Mouse (Mus musculus) myocyte (in vitro differentiated cells): ENCODE results near the gene Pmp22. TPM values are rescaled to one million over a fixed set of nuclear protein-coding genes. Genes with fewer than 3 reads are reported as not detected.

ENCODE experiments used
- H3K27me3 ChIP-seq: one replicate; pipeline ENCODE4 v1.6.1; 2011; ENCODE audit not compliant: control insufficient read depth, insufficient read depth, insufficient read length
- H3K36me3 ChIP-seq: one replicate; pipeline ENCODE4 v1.6.1; 2011; ENCODE audit not compliant: control insufficient read depth, insufficient read depth
- H3K4me2 ChIP-seq: one replicate; pipeline ENCODE4 v1.6.1; 2011; ENCODE audit warnings: low read depth, control low read depth
- H3K4me3 ChIP-seq: one replicate; pipeline ENCODE4 v1.5.1; 2011; ENCODE audit warnings: mild to moderate bottlenecking, control low read depth, moderate library complexity
- H3K79me2 ChIP-seq: one replicate; pipeline ENCODE4 v1.6.1; 2011; ENCODE audit not compliant: control insufficient read depth, insufficient read depth
- H3ac ChIP-seq: one replicate; pipeline ENCODE4 v1.6.1; 2011; ENCODE audit not compliant: control insufficient read depth, insufficient read length
- CEBPB ChIP-seq: IDR thresholded peaks from 2 replicates; pipeline ENCODE4 v1.6.1; 2011; ENCODE audit warnings: mild to moderate bottlenecking, moderate library complexity; ENCODE audit not compliant: poor library complexity, insufficient read depth, severe bottlenecking
- E2F4 ChIP-seq: IDR thresholded peaks from one replicate; pipeline ENCODE4 v1.6.1; 2011; ENCODE audit warnings: mild to moderate bottlenecking, control low read depth, moderate library complexity; ENCODE audit not compliant: insufficient read depth
- MAX ChIP-seq: IDR thresholded peaks from one replicate; pipeline ENCODE4 v1.6.1; 2011; ENCODE audit warnings: low read depth, mild to moderate bottlenecking, control low read depth
- MYOD1 ChIP-seq, 3 experiments: IDR thresholded peaks; one replicate each; pipeline ENCODE4 v1.6.1; 2011; ENCODE audit warnings: control low read depth in 2 of 3, low read depth in 2 of 3, mild to moderate bottlenecking in 2 of 3, moderate library complexity in 1 of 3; ENCODE audit not compliant: insufficient read length in 2 of 3, control insufficient read depth in 1 of 3
- MYOG ChIP-seq, 3 experiments: IDR thresholded peaks; one replicate each; pipeline ENCODE4 v1.6.1; 2011; ENCODE audit warnings: control low read depth in 2 of 3, low read depth in 2 of 3, mild to moderate bottlenecking in 2 of 3; ENCODE audit not compliant: insufficient read length in 2 of 3, control insufficient read depth in 1 of 3, insufficient read depth in 1 of 3
- POLR2A ChIP-seq: IDR thresholded peaks from one replicate; pipeline ENCODE4 v1.6.1; 2011; ENCODE audit warnings: low read depth, mild to moderate bottlenecking, control low read depth, moderate library complexity; ENCODE audit not compliant: insufficient read length
- POLR2AphosphoS2 ChIP-seq: IDR thresholded peaks from one replicate; pipeline ENCODE4 v1.6.1; 2011; ENCODE audit warnings: low read depth, control low read depth; ENCODE audit not compliant: insufficient read length
- REST ChIP-seq: IDR thresholded peaks from one replicate; pipeline ENCODE4 v1.6.1; 2011; ENCODE audit warnings: mild to moderate bottlenecking, control low read depth, moderate library complexity; ENCODE audit not compliant: insufficient read depth, insufficient read length
- SRF ChIP-seq: IDR thresholded peaks from one replicate; pipeline ENCODE4 v1.6.1; 2011; ENCODE audit warnings: low read depth; ENCODE audit not compliant: control insufficient read depth, insufficient read length
- TCF12 ChIP-seq: IDR thresholded peaks from one replicate; pipeline ENCODE4 v1.6.1; 2011; ENCODE audit warnings: mild to moderate bottlenecking, control low read depth; ENCODE audit not compliant: poor library complexity, insufficient read depth, severe bottlenecking
- TCF3 ChIP-seq: IDR thresholded peaks from one replicate; pipeline ENCODE4 v1.6.1; 2011; ENCODE audit warnings: low read depth, control low read depth; ENCODE audit not compliant: insufficient read length
- USF1 ChIP-seq: IDR thresholded peaks from one replicate; pipeline ENCODE4 v1.6.1; 2011; ENCODE audit warnings: low read depth, mild to moderate bottlenecking, control low read depth, moderate library complexity
- polyA plus RNA-seq: library from polyadenylated mRNA; unstranded; fragments of >200 nt; fragmentation: generic; extraction: Trizol; gene quantifications from one replicate; pipeline ENCODE4 v1.2.1, GENCODE M21; 2012; ENCODE audit warnings: missing spikeins

The Pmp22 gene
- polyA plus RNA-seq, 1 experiment = 74.6 TPM

DNA sequence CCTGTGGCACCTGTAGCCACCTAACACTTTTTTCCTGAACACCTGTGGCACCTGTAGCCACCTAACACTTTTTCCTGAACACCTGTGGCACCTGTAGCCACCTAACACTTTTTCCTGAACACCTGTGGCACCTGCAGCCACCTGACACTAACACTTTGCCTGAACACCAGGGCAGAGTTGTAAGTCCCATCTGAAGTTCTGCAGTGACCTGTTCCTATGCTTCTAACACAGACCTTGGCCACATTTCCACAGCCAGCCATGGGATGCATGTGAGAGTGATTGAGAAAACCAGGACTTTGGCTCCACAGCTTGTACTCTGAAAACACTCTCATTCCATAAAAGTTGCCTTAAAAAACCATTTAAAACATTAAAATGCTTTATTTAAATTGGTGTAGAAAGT is 32.1 kb downstream of the Pmp22 start:
- Histone ChIP-seq H3K4me2 (no peak overlapping the region), H3K79me2 (no peaks in the 10 kb centered on the region), H3K4me3 (no peak overlapping the region), H3K27me3 (no peaks in the 10 kb centered on the region), H3ac (no peak overlapping the region), H3K36me3 (peaks cover 23% of the 10 kb centered on the region)
- TF ChIP-seq E2F4 = no peak
- no peak for TF ChIP-seq MYOD1 (IDR thresholded peaks at IDR 0.05; ENCODE audit: control insufficient read depth in 1 of 3, insufficient read length in 2 of 3, low read depth in 2 of 3)
- TF ChIP-seq USF1 = no peak
- TF ChIP-seq POLR2AphosphoS2 = no peak
- no peak for TF ChIP-seq TCF12

GRCm38 (mm10) chr11:63162806-63163205 is 34.0 kb downstream of the Pmp22 start:
- Histone ChIP-seq H3K4me3 (no peak overlapping the region), H3K27me3 (no peaks in the 10 kb centered on the region), H3K79me2 (no peaks in the 10 kb centered on the region), H3ac (no peak overlapping the region), H3K36me3 (peaks cover 14% of the 10 kb centered on the region), H3K4me2 (no peak overlapping the region)
- TF ChIP-seq MAX (no peak), TCF3 (no peak)

- H3K4me2 ChIP-seq = no peak overlapping the region
- H3K27me3 ChIP-seq = no peaks in the 10 kb centered on the region
- no peak overlapping the region for H3ac ChIP-seq
- no peak for TF ChIP-seq MYOD1 (IDR thresholded peaks at IDR 0.05; ENCODE audit: control insufficient read depth in 1 of 3, insufficient read length in 2 of 3, low read depth in 2 of 3)
- TF ChIP-seq CEBPB = no peak
- no peak for TF ChIP-seq E2F4
- TF ChIP-seq MYOG (IDR thresholded peaks at IDR 0.05; ENCODE audit: control insufficient read depth in 1 of 3, insufficient read depth in 1 of 3, insufficient read length in 2 of 3, low read depth in 2 of 3) = no peak
- no peak for TF ChIP-seq MAX
- no peak for TF ChIP-seq USF1
- TF ChIP-seq POLR2AphosphoS2 = no peak
- TF ChIP-seq POLR2A = no peak
- no peak for TF ChIP-seq REST
- TF ChIP-seq TCF3 = no peak
- no peak for TF ChIP-seq TCF12
- TF ChIP-seq SRF = no peak
- no peak overlapping the region for H3K4me3 ChIP-seq
- H3K79me2 ChIP-seq = no peaks in the 10 kb centered on the region
- H3K36me3 ChIP-seq = peaks cover 8% of the 10 kb centered on the region
Observed at GRCm38 (mm10) chr11:63163550-63163949, 34.8 kb downstream of the Pmp22 start.

DNA sequence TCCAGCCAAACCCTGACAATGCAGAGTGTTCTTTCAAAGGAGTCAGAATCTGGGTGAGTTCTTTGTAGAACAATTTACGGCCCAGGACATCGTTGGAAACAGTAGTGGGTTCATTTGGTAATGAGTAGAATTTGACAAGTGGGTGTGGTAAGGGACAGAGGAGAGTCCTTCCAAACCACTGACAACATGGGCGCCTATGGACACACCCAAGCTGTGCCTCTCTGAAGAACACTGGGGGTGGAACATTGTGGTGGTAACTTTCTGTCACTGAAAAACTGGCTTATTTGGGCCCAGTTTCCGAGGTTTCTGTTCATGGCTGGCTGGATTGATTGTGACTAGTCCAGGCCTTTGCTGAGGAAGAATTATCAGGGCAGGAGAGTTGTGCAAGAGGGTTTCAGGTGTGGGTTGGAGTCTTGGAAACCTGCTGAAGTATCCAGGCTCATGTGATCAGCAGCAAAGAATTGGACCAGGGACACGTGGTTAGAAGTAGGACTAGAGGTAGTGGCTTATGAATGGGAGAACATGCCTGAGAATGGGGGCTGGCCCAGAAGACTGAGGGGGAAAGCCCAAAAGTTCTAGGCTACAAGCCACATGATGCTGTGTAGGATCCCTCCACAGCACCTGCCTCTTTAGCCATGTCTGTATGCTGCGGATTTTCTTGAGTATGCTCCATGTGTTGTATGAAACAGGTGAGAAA is 35.4 kb downstream of the Pmp22 start:
- H3K27me3 ChIP-seq = no peaks in the 10 kb centered on the region
- TF ChIP-seq TCF12 (no peak), MAX (no peak)
- no peak overlapping the region for H3K4me2 ChIP-seq
- H3ac ChIP-seq = no peak overlapping the region
- H3K79me2 ChIP-seq = no peaks in the 10 kb centered on the region
- no peak overlapping the region for H3K4me3 ChIP-seq
- peaks cover 2% of the 10 kb centered on the region for H3K36me3 ChIP-seq

GRCm38 (mm10) chr11:63164756-63165484 is 36.1 kb downstream of the Pmp22 start:
- H3K4me2 ChIP-seq = no peak overlapping the region
- H3K4me3 ChIP-seq = no peak overlapping the region
- H3K27me3 ChIP-seq = no peaks in the 10 kb centered on the region
- TF ChIP-seq POLR2A (no peak), TCF12 (no peak), MYOD1 (IDR thresholded peaks at IDR 0.05; ENCODE audit: control insufficient read depth in 1 of 3, insufficient read length in 2 of 3, low read depth in 2 of 3) (no peak)
- no peak overlapping the region for H3ac ChIP-seq
- no peaks in the 10 kb centered on the region for H3K79me2 ChIP-seq
- H3K36me3 ChIP-seq = no peaks in the 10 kb centered on the region

DNA sequence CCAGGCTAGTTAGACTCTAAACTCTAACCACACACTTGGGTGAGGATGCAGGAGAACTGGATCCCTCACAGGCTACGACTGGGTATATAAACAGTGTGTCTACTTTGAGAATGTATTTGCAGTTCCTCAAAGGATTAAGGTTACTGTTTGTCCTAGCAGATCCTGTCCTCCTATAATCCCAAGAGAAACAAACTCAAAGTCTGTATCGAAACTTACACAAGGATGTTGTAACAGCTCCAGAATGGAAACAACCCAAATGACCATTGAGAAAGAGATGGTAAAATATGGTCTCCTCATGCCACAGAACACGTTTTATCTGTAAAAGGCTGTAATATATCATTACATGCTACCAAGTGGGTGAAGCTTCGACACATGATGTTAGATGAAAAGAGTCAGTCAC is 39.0 kb downstream of the Pmp22 start:
- H3K4me3 ChIP-seq = no peak overlapping the region
- no peaks in the 10 kb centered on the region for H3K79me2 ChIP-seq
- TF ChIP-seq MAX = no peak
- TF ChIP-seq POLR2AphosphoS2 = no peak
- no peak for TF ChIP-seq TCF12
- TF ChIP-seq E2F4 = no peak
- no peak for TF ChIP-seq SRF
- TF ChIP-seq POLR2A = no peak
- no peak for TF ChIP-seq MYOG (IDR thresholded peaks at IDR 0.05; ENCODE audit: control insufficient read depth in 1 of 3, insufficient read depth in 1 of 3, insufficient read length in 2 of 3, low read depth in 2 of 3)
- TF ChIP-seq CEBPB = no peak
- TF ChIP-seq REST = no peak
- H3K27me3 ChIP-seq = no peaks in the 10 kb centered on the region
- H3K36me3 ChIP-seq = no peaks in the 10 kb centered on the region
- no peak overlapping the region for H3ac ChIP-seq
- H3K4me2 ChIP-seq = no peak overlapping the region
